Mouse (Mus musculus) ES-E14 (cell line): Measurements from ENCODE around the gene Plet1. TPM values are rescaled to one million over a fixed set of nuclear protein-coding genes. Genes with fewer than 3 reads are reported as not detected.

Source experiments
- DNase-seq: peaks from one replicate; pipeline ENCODE4 v3.0.0-alpha.2; 2013; ENCODE audit warnings: low read depth, low spot score
- H3K27ac ChIP-seq: 2 replicates; pipeline ENCODE4 v1.5.1; 2012; ENCODE audit warnings: low read depth, mild to moderate bottlenecking, low read length, moderate library complexity, mixed read lengths; ENCODE audit not compliant: poor library complexity, insufficient read depth, severe bottlenecking
- H3K36me3 ChIP-seq: 2 replicates; pipeline ENCODE4 v1.6.1; 2012; ENCODE audit warnings: mild to moderate bottlenecking, low read length, moderate library complexity, mixed read lengths; ENCODE audit not compliant: control insufficient read depth, poor library complexity, insufficient read depth, severe bottlenecking
- H3K4me1 ChIP-seq, 2 experiments: fragments of 150-350 bp in 1 of 2; sonication (generic) in 1 of 2; 2 replicates each; pipeline ENCODE4 v1.6.1; 2012; ENCODE audit warnings: low read length in 2 of 2, mild to moderate bottlenecking in 1 of 2, mixed read lengths in 1 of 2; ENCODE audit not compliant: control insufficient read depth in 2 of 2, insufficient read depth in 2 of 2, poor library complexity in 1 of 2
- H3K4me3 ChIP-seq, 2 experiments: fragments of 150-350 bp in 1 of 2; sonication (generic) in 1 of 2; 2 replicates each; pipeline ENCODE4 v1.5.1; 2012; ENCODE audit warnings: low read length in 2 of 2, low read depth in 1 of 2, mild to moderate bottlenecking in 1 of 2, mixed read lengths in 1 of 2; ENCODE audit not compliant: insufficient read depth in 1 of 2, poor library complexity in 1 of 2, severe bottlenecking in 1 of 2
- H3K9ac ChIP-seq: 2 replicates; pipeline ENCODE4 v1.6.1; 2012; ENCODE audit warnings: low read depth, mild to moderate bottlenecking, low read length, mixed read lengths; ENCODE audit not compliant: poor library complexity, insufficient read depth, severe bottlenecking
- H3K9me3 ChIP-seq: fragments of 150-350 bp; sonication (generic); 2 replicates; pipeline ENCODE4 v1.6.1; 2012; ENCODE audit warnings: low read depth, mild to moderate bottlenecking, low read length; ENCODE audit not compliant: control insufficient read depth, insufficient read depth
- CHD2 ChIP-seq: IDR thresholded peaks from 2 replicates; pipeline ENCODE4 v1.6.1; 2014; ENCODE audit warnings: mild to moderate bottlenecking, low read depth, low read length, inconsistent platforms
- HCFC1 ChIP-seq: IDR thresholded peaks from 2 replicates; pipeline ENCODE4 v1.6.1; 2012; ENCODE audit warnings: low read length, inconsistent platforms, borderline replicate concordance; ENCODE audit not compliant: insufficient read depth
- MAFK ChIP-seq: IDR thresholded peaks from 2 replicates; pipeline ENCODE4 v1.6.1; 2014; ENCODE audit warnings: mild to moderate bottlenecking, low read depth, low read length, inconsistent platforms; ENCODE audit not compliant: insufficient read depth
- ZC3H11A ChIP-seq: IDR thresholded peaks from 2 replicates; pipeline ENCODE4 v1.6.1; 2012; ENCODE audit warnings: low read depth, mild to moderate bottlenecking, inconsistent platforms, low read length, borderline replicate concordance
- ZNF384 ChIP-seq: IDR thresholded peaks from 2 replicates; pipeline ENCODE4 v1.6.1; 2012; ENCODE audit warnings: low read depth, low read length, inconsistent platforms
- in situ Hi-C, 2 experiments: fragments of 600-800 bp; cut with MboI; formaldehyde crosslinking; loops; one replicate each; pipeline ENCODE4 v1.15.1; 2025; ENCODE audit warnings: low sequenced_read_pairs in 2 of 2, inconsistent platforms in 1 of 2; ENCODE audit not compliant: unreplicated experiment in 2 of 2
- total RNA-seq: library from RNA; depleted of rRNA; stranded (reverse); fragments of 300-350 nt; gene quantifications from 2 replicates; pipeline ENCODE4 v1.2.3, GENCODE M21; 2012

Plet1 gene
- total RNA-seq, 1 experiment, result 9.4 TPM

GRCm38 (mm10) chr9:50485521-50485920, 8.8 kb upstream of the Plet1 start:
- H3K27ac ChIP-seq, result no peak overlapping the region
- DNase-seq, result no peak
- no peak for TF ChIP-seq MAFK
- TF ChIP-seq ZNF384, result no peak
- TF ChIP-seq CHD2, result no peak
- no peak for TF ChIP-seq ZC3H11A
- TF ChIP-seq HCFC1, result no peak

GRCm38 (mm10) chr9:50490836-50491235, 3.5 kb upstream of the Plet1 start:
- H3K4me3 ChIP-seq, result no peak overlapping the region
- no peak overlapping the region for H3K9ac ChIP-seq
- H3K27ac ChIP-seq, result no peak overlapping the region
- H3K9me3 ChIP-seq, result no peaks in the 10 kb centered on the region
- DNase-seq, result no peak
- peaks cover 14 to 19% of the 10 kb centered on the region in 2 experiments; a peak in 3 of 4 replicates for H3K4me1 ChIP-seq
- no peaks in the 10 kb centered on the region for H3K36me3 ChIP-seq
- TF ChIP-seq HCFC1 (no peak), ZC3H11A (no peak), MAFK (no peak), ZNF384 (no peak), CHD2 (no peak)
- in situ Hi-C loops, result no loop called here

More at GRCm38 (mm10) chr9:50485521-50485920, 8.8 kb upstream of the Plet1 start:
- in situ Hi-C loops, result no loop called here
- no peaks in the 10 kb centered on the region for H3K9me3 ChIP-seq
- no peak overlapping the region for H3K4me3 ChIP-seq
- H3K36me3 ChIP-seq, result no peaks in the 10 kb centered on the region
- no peak overlapping the region for H3K9ac ChIP-seq
- peaks cover 0 to 3% of the 10 kb centered on the region in 2 experiments; a peak in 1 of 4 replicates for H3K4me1 ChIP-seq

- TF ChIP-seq ZNF384, result no peak
- TF ChIP-seq CHD2, result no peak
- TF ChIP-seq HCFC1, result no peak
- no peak for TF ChIP-seq MAFK
- TF ChIP-seq ZC3H11A, result no peak
- no peak for DNase-seq
- Histone ChIP-seq H3K9ac (no peak overlapping the region), H3K27ac (no peak overlapping the region), H3K4me3 (no peak overlapping the region), H3K36me3 (no peaks in the 10 kb centered on the region), H3K4me1 (peaks cover 14 to 22% of the 10 kb centered on the region in 2 experiments; a peak in 3 of 4 replicates), H3K9me3 (no peaks in the 10 kb centered on the region)
- in situ Hi-C loops, result no loop called here
These were observed 2.7 kb upstream of the Plet1 start for GRCm38 (mm10) chr9:50491531-50492045.

GRCm38 (mm10) chr9:50493777-50494176, 548 bp upstream of the Plet1 start:
- Histone ChIP-seq H3K9ac (no peak overlapping the region), H3K9me3 (no peaks in the 10 kb centered on the region), H3K27ac (no peak overlapping the region), H3K4me3 (no peak overlapping the region), H3K4me1 (peaks cover 14 to 26% of the 10 kb centered on the region in 2 experiments; a peak in 3 of 4 replicates), H3K36me3 (no peaks in the 10 kb centered on the region)
- no peak for DNase-seq
- TF ChIP-seq ZC3H11A, result no peak
- TF ChIP-seq HCFC1, result no peak
- TF ChIP-seq ZNF384, result no peak
- no peak for TF ChIP-seq MAFK
- no peak for TF ChIP-seq CHD2
- in situ Hi-C loops, result no loop called here
